Mouse (Mus musculus): ENCODE results near the gene Dnph1. TPM values are rescaled to one million over a fixed set of nuclear protein-coding genes. Genes with fewer than 3 reads are reported as not detected.

Dnph1 gene
- polyA plus RNA-seq, 1 experiment, result 9.4 TPM

GRCm38 (mm10) chr17:46458439-46458838 lies 38.1 kb upstream of the Dnph1 start:
- no peaks in the 10 kb centered on the region for H3K27me3 ChIP-seq (ENCODE audit: control insufficient read depth, insufficient read depth, low read length)
- H3K4me3 ChIP-seq (ENCODE audit: control insufficient read depth, low read depth, low read length), result no peak overlapping the region
- no peak for TF ChIP-seq CTCF (IDR thresholded peaks at IDR 0.05; ENCODE audit: control insufficient read depth, insufficient read depth, insufficient replicate concordance, low read depth, low read length)
- TF ChIP-seq POLR2A (IDR thresholded peaks at IDR 0.05; ENCODE audit: control insufficient read depth, low read depth, low read length), result no peak
- no peak overlapping the region for H3K27ac ChIP-seq (ENCODE audit: control insufficient read depth, insufficient read depth, low read depth, low read length)
- no peaks in the 10 kb centered on the region for H3K36me3 ChIP-seq (ENCODE audit: control insufficient read depth, insufficient read depth, low read length)
- H3K4me1 ChIP-seq (ENCODE audit: control insufficient read depth, insufficient read depth, low read length), result peaks cover 41% of the 10 kb centered on the region

DNA sequence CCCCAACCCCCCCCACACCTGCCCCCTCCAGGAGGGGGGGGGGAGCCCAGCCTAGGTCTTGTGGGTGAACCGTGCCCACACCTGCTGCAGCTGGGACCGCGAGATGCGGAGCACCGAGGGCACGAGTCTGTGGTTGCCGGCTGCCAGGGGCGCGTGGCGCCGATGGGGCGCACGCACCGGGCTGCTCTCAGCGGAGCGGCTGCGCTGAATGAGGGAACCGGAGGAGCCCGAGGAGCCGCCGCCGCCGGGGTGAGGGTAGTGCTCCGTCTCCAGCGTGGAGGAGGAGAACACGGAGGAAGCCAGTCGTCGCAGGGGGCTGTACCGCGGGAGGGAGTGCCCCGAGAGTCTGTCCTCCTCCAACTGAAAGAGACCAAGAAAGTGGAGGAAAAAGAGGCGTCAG lies 35.8 kb upstream of the Dnph1 start:
- Histone ChIP-seq H3K27me3 (ENCODE audit: control insufficient read depth, insufficient read depth, low read length) (no peaks in the 10 kb centered on the region), H3K4me3 (ENCODE audit: control insufficient read depth, low read depth, low read length) (peak overlapping the region; percentile 60), H3K4me1 (ENCODE audit: control insufficient read depth, insufficient read depth, low read length) (peaks cover 27% of the 10 kb centered on the region), H3K36me3 (ENCODE audit: control insufficient read depth, insufficient read depth, low read length) (no peaks in the 10 kb centered on the region), H3K27ac (ENCODE audit: control insufficient read depth, insufficient read depth, low read depth, low read length) (no peak overlapping the region)
- no peak for TF ChIP-seq POLR2A (IDR thresholded peaks at IDR 0.05; ENCODE audit: control insufficient read depth, low read depth, low read length)
- no peak for TF ChIP-seq CTCF (IDR thresholded peaks at IDR 0.05; ENCODE audit: control insufficient read depth, insufficient read depth, insufficient replicate concordance, low read depth, low read length)

DNA sequence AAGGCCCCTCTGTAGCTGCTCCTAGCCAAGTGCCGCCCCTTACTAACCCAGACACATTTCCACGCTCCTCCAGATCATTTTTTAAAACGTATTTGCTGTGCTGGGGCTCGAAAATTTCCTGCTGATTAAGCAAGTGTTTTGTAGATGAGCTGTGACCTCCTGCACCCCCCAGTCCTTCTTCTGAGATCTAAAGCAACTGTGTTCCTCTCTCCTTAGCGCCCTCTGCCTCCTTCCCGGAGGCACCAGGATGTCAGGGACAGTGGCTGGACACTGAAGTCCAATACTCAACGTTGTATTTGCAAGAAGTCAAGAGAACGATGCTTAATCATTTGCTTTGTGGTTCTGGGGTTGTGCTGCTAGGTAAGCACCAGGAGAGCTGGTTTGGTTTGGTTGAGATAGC lies 35.2 kb upstream of the Dnph1 start:
- Histone ChIP-seq H3K4me3 (ENCODE audit: control insufficient read depth, low read depth, low read length) (peak overlapping the region; percentile 60), H3K36me3 (ENCODE audit: control insufficient read depth, insufficient read depth, low read length) (no peaks in the 10 kb centered on the region; the same call in 1 of the 2 replicates), H3K27ac (ENCODE audit: control insufficient read depth, insufficient read depth, low read depth, low read length) (no peak overlapping the region), H3K4me1 (ENCODE audit: control insufficient read depth, insufficient read depth, low read length) (peaks cover 22% of the 10 kb centered on the region), H3K27me3 (ENCODE audit: control insufficient read depth, insufficient read depth, low read length) (no peaks in the 10 kb centered on the region)
- TF ChIP-seq CTCF (IDR thresholded peaks at IDR 0.05; ENCODE audit: control insufficient read depth, insufficient read depth, insufficient replicate concordance, low read depth, low read length), result no peak
- TF ChIP-seq POLR2A (IDR thresholded peaks at IDR 0.05; ENCODE audit: control insufficient read depth, low read depth, low read length), result no peak

DNA sequence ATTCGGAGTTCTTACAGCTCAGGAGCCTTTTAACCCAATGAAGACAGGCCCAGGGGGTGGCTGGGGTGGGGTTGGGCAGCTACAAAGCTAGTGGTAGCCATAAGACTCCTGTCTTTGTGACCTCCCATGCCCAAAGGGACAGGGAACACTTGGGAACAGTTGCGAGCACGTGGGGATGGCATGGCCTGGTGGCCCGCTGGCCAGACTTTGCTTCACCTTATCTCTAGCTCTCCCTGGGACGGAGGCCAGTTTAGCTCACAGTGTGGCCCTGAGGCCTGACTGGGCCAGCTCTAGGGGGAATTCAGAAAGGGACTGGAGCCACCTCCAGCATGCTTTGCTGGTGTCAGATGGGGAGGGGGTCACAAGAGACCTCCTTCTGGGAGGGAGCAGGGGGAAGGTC lies 34.3 kb upstream of the Dnph1 start:
- peaks cover 20% of the 10 kb centered on the region for H3K4me1 ChIP-seq (ENCODE audit: control insufficient read depth, insufficient read depth, low read length)
- H3K4me3 ChIP-seq (ENCODE audit: control insufficient read depth, low read depth, low read length), result no peak overlapping the region
- no peak for TF ChIP-seq POLR2A (IDR thresholded peaks at IDR 0.05; ENCODE audit: control insufficient read depth, low read depth, low read length)
- no peak for TF ChIP-seq CTCF (IDR thresholded peaks at IDR 0.05; ENCODE audit: control insufficient read depth, insufficient read depth, insufficient replicate concordance, low read depth, low read length)
- no peak overlapping the region for H3K27ac ChIP-seq (ENCODE audit: control insufficient read depth, insufficient read depth, low read depth, low read length)
- H3K27me3 ChIP-seq (ENCODE audit: control insufficient read depth, insufficient read depth, low read length), result no peaks in the 10 kb centered on the region
- no peaks in the 10 kb centered on the region; the same call in none of the 2 replicates for H3K36me3 ChIP-seq (ENCODE audit: control insufficient read depth, insufficient read depth, low read length)

- no peaks in the 10 kb centered on the region for H3K4me1 ChIP-seq (ENCODE audit: control insufficient read depth, insufficient read depth, low read length)
- no peak overlapping the region for H3K27ac ChIP-seq (ENCODE audit: control insufficient read depth, insufficient read depth, low read depth, low read length)
- H3K36me3 ChIP-seq (ENCODE audit: control insufficient read depth, insufficient read depth, low read length), result no peaks in the 10 kb centered on the region; the same call in none of the 2 replicates
- H3K4me3 ChIP-seq (ENCODE audit: control insufficient read depth, low read depth, low read length), result no peak overlapping the region
- H3K27me3 ChIP-seq (ENCODE audit: control insufficient read depth, insufficient read depth, low read length), result no peaks in the 10 kb centered on the region
- TF ChIP-seq CTCF (IDR thresholded peaks at IDR 0.05; ENCODE audit: control insufficient read depth, insufficient read depth, insufficient replicate concordance, low read depth, low read length) (no peak), POLR2A (IDR thresholded peaks at IDR 0.05; ENCODE audit: control insufficient read depth, low read depth, low read length) (no peak)
Measured at GRCm38 (mm10) chr17:46467830-46468229, 28.7 kb upstream of the Dnph1 start.

DNA sequence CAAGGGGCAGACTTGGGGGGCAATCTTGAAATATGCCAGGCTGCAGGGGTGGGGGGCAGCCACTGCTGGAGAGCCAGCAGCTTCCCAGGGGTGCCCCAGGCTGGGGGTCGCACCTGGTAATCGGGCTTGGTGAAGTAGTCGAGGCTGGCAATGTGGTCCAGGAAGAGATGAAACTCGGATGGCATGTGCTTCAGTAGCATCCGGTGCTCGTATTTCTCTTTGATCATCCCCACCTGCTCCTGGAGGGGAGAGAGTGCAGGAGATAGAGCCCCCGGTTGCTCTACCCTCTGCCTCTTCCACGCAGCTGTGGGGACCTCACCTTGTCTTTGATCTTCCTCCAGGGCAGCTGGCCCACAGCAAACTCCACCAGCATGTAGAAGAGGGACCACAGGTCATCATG lies 19.9 kb upstream of the Dnph1 start:
- Histone ChIP-seq H3K27me3 (ENCODE audit: control insufficient read depth, insufficient read depth, low read length) (no peaks in the 10 kb centered on the region), H3K4me3 (ENCODE audit: control insufficient read depth, low read depth, low read length) (no peak overlapping the region), H3K27ac (ENCODE audit: control insufficient read depth, insufficient read depth, low read depth, low read length) (no peak overlapping the region), H3K36me3 (ENCODE audit: control insufficient read depth, insufficient read depth, low read length) (peaks cover 3% of the 10 kb centered on the region), H3K4me1 (ENCODE audit: control insufficient read depth, insufficient read depth, low read length) (no peaks in the 10 kb centered on the region; the same call in 1 of the 2 replicates)
- TF ChIP-seq POLR2A (IDR thresholded peaks at IDR 0.05; ENCODE audit: control insufficient read depth, low read depth, low read length) (no peak), CTCF (IDR thresholded peaks at IDR 0.05; ENCODE audit: control insufficient read depth, insufficient read depth, insufficient replicate concordance, low read depth, low read length) (no peak)

- Histone ChIP-seq H3K4me1 (ENCODE audit: control insufficient read depth, insufficient read depth, low read length) (no peaks in the 10 kb centered on the region; the same call in 1 of the 2 replicates), H3K27ac (ENCODE audit: control insufficient read depth, insufficient read depth, low read depth, low read length) (no peak overlapping the region), H3K27me3 (ENCODE audit: control insufficient read depth, insufficient read depth, low read length) (no peaks in the 10 kb centered on the region), H3K36me3 (ENCODE audit: control insufficient read depth, insufficient read depth, low read length) (peaks cover 3% of the 10 kb centered on the region), H3K4me3 (ENCODE audit: control insufficient read depth, low read depth, low read length) (no peak overlapping the region)
- no peak for TF ChIP-seq CTCF (IDR thresholded peaks at IDR 0.05; ENCODE audit: control insufficient read depth, insufficient read depth, insufficient replicate concordance, low read depth, low read length)
- no peak for TF ChIP-seq POLR2A (IDR thresholded peaks at IDR 0.05; ENCODE audit: control insufficient read depth, low read depth, low read length)
Measured at GRCm38 (mm10) chr17:46477286-46477685, 19.2 kb upstream of the Dnph1 start.

GRCm38 (mm10) chr17:46483561-46484001 lies 12.9 kb upstream of the Dnph1 start:
- no peaks in the 10 kb centered on the region for H3K27me3 ChIP-seq (ENCODE audit: control insufficient read depth, insufficient read depth, low read length)
- peak overlapping the region; percentile 52 for H3K4me3 ChIP-seq (ENCODE audit: control insufficient read depth, low read depth, low read length)
- no peak for TF ChIP-seq CTCF (IDR thresholded peaks at IDR 0.05; ENCODE audit: control insufficient read depth, insufficient read depth, insufficient replicate concordance, low read depth, low read length)
- no peak for TF ChIP-seq POLR2A (IDR thresholded peaks at IDR 0.05; ENCODE audit: control insufficient read depth, low read depth, low read length)
- peaks cover 19% of the 10 kb centered on the region for H3K4me1 ChIP-seq (ENCODE audit: control insufficient read depth, insufficient read depth, low read length)
- H3K36me3 ChIP-seq (ENCODE audit: control insufficient read depth, insufficient read depth, low read length), result no peaks in the 10 kb centered on the region
- no peak overlapping the region for H3K27ac ChIP-seq (ENCODE audit: control insufficient read depth, insufficient read depth, low read depth, low read length)

Data from testis, adult 2 months (tissue).